ENCODE assay signal across 9 mouse cellular contexts in genomic region chr11:100300293-100300692, GRCm38 (mm10). TPM values are rescaled to one million over a fixed set of nuclear protein-coding genes. Genes with fewer than 3 reads are reported as not detected.
DNase-seq lines count a peak whose midpoint lies in the region; ATAC-seq and TF ChIP-seq lines count a peak whose summit lies in the region.
"Had no signal": no experiment of that assay in that cellular context is flagged by ENCODE, and none has a peak within 500 bp of the region (broad histone marks: within the 10 kb centered on the region; RNA-seq: fewer than 3 reads in every experiment).

No protein-coding gene starts in this region.

- H3K4me2 ChIP-seq in forebrain, embryonic 12.5 days, result no peak overlapping the region
- no peak overlapping the region for H3K4me2 ChIP-seq in forebrain, embryonic 13.5 days
- H3K4me2 ChIP-seq in stomach, postnatal 0 days (replicated peaks; ENCODE audit: low read depth), result no peak overlapping the region

- no peaks in the 10 kb centered on the region for H3K9me3 ChIP-seq in forebrain, embryonic 12.5 days
- no peaks in the 10 kb centered on the region for H3K9me3 ChIP-seq in forebrain, embryonic 13.5 days (replicated peaks)
- H3K9me3 ChIP-seq in stomach, postnatal 0 days (ENCODE audit: control insufficient read depth, low read length), result no peaks in the 10 kb centered on the region

- no peak overlapping the region for H3K4me3 ChIP-seq in forebrain, embryonic 12.5 days (replicated peaks)
- no peak overlapping the region for H3K4me3 ChIP-seq in forebrain, embryonic 13.5 days
- no peak overlapping the region for H3K4me3 ChIP-seq in stomach, postnatal 0 days (ENCODE audit: low read depth, low read length)

- no peaks in the 10 kb centered on the region for H3K36me3 ChIP-seq in forebrain, embryonic 12.5 days (replicated peaks)
- H3K36me3 ChIP-seq in forebrain, embryonic 13.5 days (ENCODE audit: poor library complexity, severe bottlenecking), result no peaks in the 10 kb centered on the region
- H3K36me3 ChIP-seq in stomach, postnatal 0 days (ENCODE audit: control insufficient read depth, insufficient read depth, low read length), result no peaks in the 10 kb centered on the region

- peak; percentile 49 for DNase-seq in ovary, postnatal 14 days (ENCODE audit: low spot score)
- no peak for DNase-seq in ovary, postnatal 10 days (ENCODE audit: low spot score)
- DNase-seq in cerebellum, adult 9-10 months, result peak; percentile 60
- peak; percentile 84 for DNase-seq in induced T-regulatory cell, adult 2 months (ENCODE audit: low read depth)
- peak; percentile 81 for DNase-seq in lung, postnatal 14 days
- peak; percentile 82 for DNase-seq in stomach, postnatal 0 days (ENCODE audit: low spot score)

- no peak overlapping the region for H3K27ac ChIP-seq in forebrain, embryonic 12.5 days
- no peak overlapping the region for H3K27ac ChIP-seq in forebrain, embryonic 13.5 days
- H3K27ac ChIP-seq in stomach, postnatal 0 days (replicated peaks), result no peak overlapping the region

- 0 out of 2 replicates have a peak, but pooled peaks cover 4% of the 10 kb centered on the region for H3K27me3 ChIP-seq in forebrain, embryonic 12.5 days
- no peaks in the 10 kb centered on the region for H3K27me3 ChIP-seq in forebrain, embryonic 13.5 days
- H3K27me3 ChIP-seq in stomach, postnatal 0 days (ENCODE audit: control insufficient read depth, insufficient read depth, low read length), result no peaks in the 10 kb centered on the region

- peaks cover 3% of the 10 kb centered on the region; the same call in 1 of the 2 replicates for H3K4me1 ChIP-seq in forebrain, embryonic 12.5 days
- H3K4me1 ChIP-seq in forebrain, embryonic 13.5 days, result 0 out of 2 replicates have a peak, but pooled peaks cover 2% of the 10 kb centered on the region
- 0 out of 2 replicates have a peak, but pooled peaks cover 2% of the 10 kb centered on the region for H3K4me1 ChIP-seq in stomach, postnatal 0 days (replicated peaks; ENCODE audit: control insufficient read depth, insufficient read depth)

- WGBS in forebrain, embryonic 12.5 days, result 7% methylated on average over 5 of the region's 5 CpGs
- WGBS in forebrain, embryonic 13.5 days, result 7% methylated on average over 5 of the region's 5 CpGs
- 8% methylated on average over 5 of the region's 5 CpGs for WGBS in stomach, postnatal 0 days

- ATAC-seq in forebrain, embryonic 12.5 days (ENCODE audit: low FRiP score), result 0 out of 2 replicates have a peak, but pooled peaks have one; percentile 11
- no peak for ATAC-seq in forebrain, embryonic 13.5 days
- no peak for ATAC-seq in stomach, postnatal 0 days (ENCODE audit: low FRiP score, low TSS enrichment)

- H3K9ac ChIP-seq in forebrain, embryonic 12.5 days, result no peak overlapping the region
- H3K9ac ChIP-seq in forebrain, embryonic 13.5 days, result no peak overlapping the region
- no peak overlapping the region for H3K9ac ChIP-seq in stomach, postnatal 0 days (ENCODE audit: low read length)

- TF ChIP-seq EP300 in stomach, postnatal 0 days (optimal IDR thresholded peaks at IDR 0.05), result no peak

- peak; percentile 96 for TF ChIP-seq CTCF in stomach, postnatal 0 days (IDR thresholded peaks at IDR 0.05; ENCODE audit: low read depth)

RNA-seq across cellular contexts. Expression of gene Eif1, which starts 19.4 kb away (rescaled TPM):
- 1,544 and 1,585 TPM in 2 replicates for polyA plus RNA-seq in forebrain, embryonic 12.5 days (2016; fragmentation: Nextera tagmentation; extraction: Ambion mirVana)
- 1,595 and 1,677 TPM in 2 replicates for polyA plus RNA-seq in forebrain, embryonic 13.5 days (2015; fragmentation: Nextera tagmentation; extraction: Ambion mirVana)
- 1,487 and 1,495 TPM in 2 replicates for polyA plus RNA-seq in stomach, postnatal 0 days (2015; fragmentation: Nextera tagmentation; extraction: Ambion mirVana)

RNA-seq across cellular contexts. Expression of gene Krt42, which starts 30.6 kb away (rescaled TPM):
- not detected in 2 replicates for polyA plus RNA-seq in forebrain, embryonic 12.5 days (2016; fragmentation: Nextera tagmentation; extraction: Ambion mirVana)
- polyA plus RNA-seq in forebrain, embryonic 13.5 days (2015; fragmentation: Nextera tagmentation; extraction: Ambion mirVana), result not detected in 2 replicates
- 0.10 and 0.12 TPM in 2 replicates for polyA plus RNA-seq in stomach, postnatal 0 days (2015; fragmentation: Nextera tagmentation; extraction: Ambion mirVana)
- polyA plus RNA-seq: large intestine, adult 2 months had no signal

RNA-seq across cellular contexts. Expression of gene Gast, which starts 33.9 kb away (rescaled TPM):
- polyA plus RNA-seq in forebrain, embryonic 12.5 days (2016; fragmentation: Nextera tagmentation; extraction: Ambion mirVana), result 1.1 TPM in 1 of 2 replicates, not detected in the other
- polyA plus RNA-seq in forebrain, embryonic 13.5 days (2015; fragmentation: Nextera tagmentation; extraction: Ambion mirVana), result 0.56 and 0.89 TPM in 2 replicates
- 52.0 and 84.7 TPM in 2 replicates for polyA plus RNA-seq in stomach, postnatal 0 days (2015; fragmentation: Nextera tagmentation; extraction: Ambion mirVana)
- polyA plus RNA-seq: large intestine, adult 2 months had no signal

RNA-seq across cellular contexts. Expression of gene Krt17, which starts 39.5 kb away (rescaled TPM):
- polyA plus RNA-seq in forebrain, embryonic 12.5 days (2016; fragmentation: Nextera tagmentation; extraction: Ambion mirVana), result 0.51 and 0.91 TPM in 2 replicates
- 0.19 and 0.37 TPM in 2 replicates for polyA plus RNA-seq in forebrain, embryonic 13.5 days (2015; fragmentation: Nextera tagmentation; extraction: Ambion mirVana)
- 46.4 and 63.4 TPM in 2 replicates for polyA plus RNA-seq in stomach, postnatal 0 days (2015; fragmentation: Nextera tagmentation; extraction: Ambion mirVana)

RNA-seq across cellular contexts. Expression of gene Krt16, which starts 51.6 kb away (rescaled TPM):
- polyA plus RNA-seq in forebrain, embryonic 12.5 days (2016; fragmentation: Nextera tagmentation; extraction: Ambion mirVana), result not detected in 2 replicates
- polyA plus RNA-seq in forebrain, embryonic 13.5 days (2015; fragmentation: Nextera tagmentation; extraction: Ambion mirVana), result not detected in 2 replicates
- 2.1 and 4.0 TPM in 2 replicates for polyA plus RNA-seq in stomach, postnatal 0 days (2015; fragmentation: Nextera tagmentation; extraction: Ambion mirVana)

Comparison
In these comparisons a context has a peak if more than half of its experiments do, and no peak if none do; other contexts are left out.
1. RNA of gene Gast, which starts 33.9 kb away (polyA plus RNA-seq): 52.0 to 84.7 TPM in stomach, postnatal 0 days; 1.1 TPM in forebrain, embryonic 12.5 days and 0.56 to 0.89 TPM in forebrain, embryonic 13.5 days; every median in the first group is over 10 times any median in the second.